ENCODE assay signal across 14 mouse cellular contexts in the genomic region with DNA sequence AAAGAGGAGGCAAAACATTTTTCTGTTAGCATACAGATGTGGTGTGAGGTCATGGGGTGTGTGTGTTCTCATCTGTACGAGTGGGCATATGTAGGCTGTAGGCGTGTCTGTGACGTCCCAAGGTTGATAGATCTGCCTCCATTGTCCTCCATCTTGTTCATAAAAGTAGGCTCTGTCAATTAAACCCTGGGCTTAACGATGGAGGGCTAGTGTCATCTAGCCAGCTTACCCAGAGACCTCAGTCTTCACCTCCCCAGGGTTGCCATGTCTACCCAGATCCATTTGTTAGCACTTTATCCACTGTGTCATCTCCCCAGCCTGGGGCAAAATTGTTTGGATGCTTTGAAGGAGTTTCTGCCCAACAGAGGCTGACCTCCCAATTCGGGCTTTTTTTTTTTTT.
"Had no signal": no experiment of that assay in that cellular context is flagged by ENCODE, and none has a peak within 500 bp of the region (broad histone marks: within the 10 kb centered on the region; RNA-seq: fewer than 3 reads in every experiment).

No protein-coding gene starts in this region.

- H3K9ac ChIP-seq: liver, embryonic 14.5 days; lung, embryonic 14.5 days; midbrain, embryonic 12.5 days; neural tube, embryonic 15.5 days had no signal

- H3K4me3 ChIP-seq: midbrain, embryonic 12.5 days; myocyte; neural tube, embryonic 13.5 days; neural tube, embryonic 15.5 days had no signal

- H3K9me3 ChIP-seq: midbrain, embryonic 12.5 days; neural tube, embryonic 13.5 days; neural tube, embryonic 15.5 days had no signal

- H3K36me3 ChIP-seq: midbrain, embryonic 12.5 days; neural tube, embryonic 13.5 days; neural tube, embryonic 15.5 days had no signal

- H3K27ac ChIP-seq: liver, embryonic 14.5 days; midbrain, embryonic 12.5 days; neural tube, embryonic 13.5 days; neural tube, embryonic 15.5 days had no signal

- DNase-seq: lung, adult 18-20 months; lung, postnatal 4 days; midbrain, embryonic 14.5 days; retina, postnatal 1 day; right cerebral cortex, adult 18-20 months; thymus, adult 18-20 months; thymus, postnatal 36 days had no signal

- ATAC-seq: midbrain, embryonic 16.5 days had no signal
